Mouse (Mus musculus): Measurements from ENCODE around the gene Irs1. TPM values are rescaled to one million over a fixed set of nuclear protein-coding genes. Genes with fewer than 3 reads are reported as not detected.

The Irs1 gene
- 9.6 and 11.1 TPM in 2 replicates for polyA plus RNA-seq (2012; rRNA removed)

DNA sequence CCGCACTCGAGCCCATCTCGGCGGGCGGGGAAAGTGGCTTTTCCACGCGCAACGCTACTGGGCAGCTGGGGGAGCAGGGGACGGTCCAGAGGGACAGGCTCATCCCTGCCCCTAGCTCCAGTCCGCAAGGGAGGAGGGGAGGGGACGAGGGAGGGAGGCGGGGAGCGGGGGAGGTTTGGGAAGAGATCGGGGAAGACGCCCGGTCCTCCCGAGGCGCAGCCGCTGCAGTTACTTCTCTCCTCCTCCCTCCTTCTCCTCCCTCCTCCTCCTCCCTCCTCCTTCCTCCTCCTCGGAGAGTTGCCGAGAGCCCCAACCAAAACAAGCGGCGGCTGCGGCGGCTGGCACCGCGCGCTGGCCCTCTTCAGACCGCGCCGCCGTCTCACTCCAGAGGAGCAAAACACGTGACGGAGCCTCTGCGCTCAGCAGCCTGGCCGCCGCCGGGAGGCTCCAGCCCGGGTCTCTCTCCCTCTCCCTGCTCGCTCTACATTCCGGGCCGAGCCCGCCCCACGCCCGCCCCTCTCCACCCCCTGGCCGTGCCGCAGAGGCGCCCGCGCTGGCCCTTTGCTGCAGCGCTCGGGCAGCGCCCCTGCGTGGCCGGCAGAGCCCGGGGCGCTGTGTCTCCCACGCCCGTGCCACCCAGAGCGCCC is at the start of gene Irs1:
Irs1 (minus strand) TSS at position 266 of the 647 bp plus-strand sequence.
- Histone ChIP-seq H3K4me1 (ENCODE audit: control insufficient read depth, insufficient read depth, low read length) (peaks cover 20% of the 10 kb centered on the region), H3K4me3 (replicated peaks; ENCODE audit: extremely low read depth, low read depth, low read length) (peak within 1 kb of the TSS; percentile 91)
- DNase-seq: peak; percentile 86
- TF ChIP-seq CTCF (IDR thresholded peaks at IDR 0.05; ENCODE audit: insufficient read depth, low read length) (no peak), POLR2A (IDR thresholded peaks at IDR 0.05; ENCODE audit: borderline replicate concordance, extremely low read depth, low read depth, low read length) (peak; percentile 60; the same call in 1 of the 2 replicates)
- under 1% methylated on average over 49 of the region's 60 CpGs for WGBS

DNA sequence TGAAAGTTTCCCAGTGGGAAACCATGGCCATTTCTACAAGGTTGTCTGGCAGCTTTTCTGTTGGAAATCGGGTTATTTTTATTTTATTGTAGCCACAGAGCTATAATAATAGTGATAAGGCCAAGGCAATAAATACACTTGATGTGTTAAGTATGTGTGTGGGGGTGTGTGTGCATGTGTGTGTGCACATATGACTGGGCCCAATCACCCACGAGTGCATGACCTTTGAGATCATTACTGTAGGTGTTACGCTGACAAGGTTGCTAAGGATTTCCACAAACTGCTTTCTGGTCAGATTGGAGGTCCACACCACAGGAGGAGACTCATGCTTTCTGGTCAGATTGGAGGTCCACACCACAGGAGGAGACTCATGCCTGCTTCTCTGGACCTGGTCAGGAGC is 43.3 kb upstream of the Irs1 start:
- no peaks in the 10 kb centered on the region; the same call in 1 of the 2 replicates for H3K4me1 ChIP-seq (ENCODE audit: control insufficient read depth, insufficient read depth, low read length)
- 87% methylated on average over 3 of the region's 3 CpGs for WGBS
- DNase-seq: no peak
- no peak overlapping the region for H3K4me3 ChIP-seq (replicated peaks; ENCODE audit: extremely low read depth, low read depth, low read length)
- TF ChIP-seq CTCF (IDR thresholded peaks at IDR 0.05; ENCODE audit: insufficient read depth, low read length) (no peak), POLR2A (IDR thresholded peaks at IDR 0.05; ENCODE audit: borderline replicate concordance, extremely low read depth, low read depth, low read length) (no peak)

DNA sequence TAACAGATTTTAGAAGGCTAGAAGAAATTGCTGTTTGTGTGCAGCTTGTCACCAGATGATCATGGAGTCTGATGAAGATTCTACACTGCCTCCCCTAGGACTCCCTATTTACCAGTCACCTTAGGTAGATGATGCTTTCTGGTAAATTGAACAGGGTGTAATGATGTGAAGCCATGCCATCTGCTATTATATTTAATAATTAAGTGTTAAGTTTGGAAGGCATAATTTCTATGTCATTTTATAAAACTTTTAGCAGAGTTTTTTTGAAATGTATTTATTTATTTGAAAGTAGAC is 38.7 kb upstream of the Irs1 start:
- no peaks in the 10 kb centered on the region; the same call in 1 of the 2 replicates for H3K4me1 ChIP-seq (ENCODE audit: control insufficient read depth, insufficient read depth, low read length)
- TF ChIP-seq POLR2A (IDR thresholded peaks at IDR 0.05; ENCODE audit: borderline replicate concordance, extremely low read depth, low read depth, low read length): no peak
- TF ChIP-seq CTCF (IDR thresholded peaks at IDR 0.05; ENCODE audit: insufficient read depth, low read length): no peak
- DNase-seq: no peak
- H3K4me3 ChIP-seq (replicated peaks; ENCODE audit: extremely low read depth, low read depth, low read length): no peak overlapping the region

DNA sequence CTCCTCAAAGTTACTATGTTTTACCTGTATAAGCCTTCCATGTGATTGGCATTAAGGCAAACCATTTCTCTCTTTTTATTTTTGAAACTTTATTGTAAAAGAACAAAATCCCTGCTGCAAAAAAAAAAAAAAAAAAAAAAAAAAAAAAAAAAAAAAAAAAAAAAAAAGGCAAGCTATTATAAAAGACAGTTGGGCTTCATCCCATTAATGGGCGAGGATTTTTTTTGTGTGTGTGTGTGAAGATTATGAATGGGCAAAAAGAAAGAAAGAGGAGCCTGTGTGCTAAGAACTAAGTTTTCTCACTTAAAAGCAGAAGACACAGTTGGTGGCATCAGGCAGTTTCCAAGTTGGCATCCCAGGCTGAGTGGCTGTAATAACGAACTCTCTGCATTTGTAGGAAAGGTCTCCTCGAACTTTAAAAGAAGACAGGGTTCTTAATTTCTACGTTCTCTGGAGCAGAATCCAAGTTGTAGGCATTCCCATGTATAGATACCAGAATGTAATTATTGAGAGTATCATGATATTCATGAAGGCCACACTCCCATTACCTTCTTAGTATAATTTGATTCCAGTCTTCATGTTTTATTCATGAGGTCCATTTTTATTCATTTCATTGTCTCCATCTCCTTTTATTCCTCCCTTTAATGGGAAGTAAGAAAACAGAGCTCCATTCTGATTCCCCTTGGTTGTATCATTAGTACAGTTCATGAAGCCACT is 38.2 kb upstream of the Irs1 start:
- Histone ChIP-seq H3K4me3 (replicated peaks; ENCODE audit: extremely low read depth, low read depth, low read length) (no peak overlapping the region), H3K4me1 (ENCODE audit: control insufficient read depth, insufficient read depth, low read length) (no peaks in the 10 kb centered on the region; the same call in 1 of the 2 replicates)
- TF ChIP-seq POLR2A (IDR thresholded peaks at IDR 0.05; ENCODE audit: borderline replicate concordance, extremely low read depth, low read depth, low read length): no peak
- TF ChIP-seq CTCF (IDR thresholded peaks at IDR 0.05; ENCODE audit: insufficient read depth, low read length): no peak
- WGBS: 86% methylated on average over 4 of the region's 4 CpGs
- DNase-seq: no peak

DNA sequence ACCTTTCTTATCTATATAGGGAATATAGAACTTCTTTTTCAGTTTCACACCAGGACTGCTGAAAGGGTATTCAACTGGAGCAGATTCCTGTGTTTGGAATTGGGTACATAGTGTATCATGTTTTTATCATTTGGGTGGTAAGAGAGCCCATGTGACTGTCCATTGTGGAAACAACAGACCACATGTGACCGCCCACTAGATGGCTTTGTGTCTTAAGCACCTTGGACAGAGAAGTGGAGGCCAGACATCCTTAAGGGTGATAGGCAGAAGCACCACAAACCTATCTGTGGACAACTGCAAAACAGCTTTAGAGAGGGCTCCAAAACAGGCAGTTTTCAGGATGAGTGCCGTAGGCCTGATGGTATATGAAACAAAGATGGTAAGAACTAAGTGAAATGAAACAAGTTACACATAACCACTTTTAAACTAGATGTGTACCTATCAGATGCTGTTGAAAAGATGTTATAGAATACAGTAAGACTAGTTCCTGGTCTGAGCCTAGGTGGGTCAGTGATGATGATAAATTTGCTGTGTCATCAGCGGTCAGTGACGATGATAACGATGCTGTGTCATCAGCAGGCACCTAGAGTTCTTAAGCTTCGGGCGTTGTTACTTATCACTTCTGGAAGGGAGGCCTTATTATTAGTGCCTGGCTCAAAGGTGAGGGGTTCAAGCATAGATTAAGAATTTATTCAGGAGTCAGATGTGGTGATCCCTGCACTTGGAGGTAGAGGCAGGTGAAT is 37.0 kb upstream of the Irs1 start:
- no peaks in the 10 kb centered on the region; the same call in 1 of the 2 replicates for H3K4me1 ChIP-seq (ENCODE audit: control insufficient read depth, insufficient read depth, low read length)
- DNase-seq: no peak
- no peak overlapping the region for H3K4me3 ChIP-seq (replicated peaks; ENCODE audit: extremely low read depth, low read depth, low read length)
- no peak for TF ChIP-seq CTCF (IDR thresholded peaks at IDR 0.05; ENCODE audit: insufficient read depth, low read length)
- WGBS: 95% methylated on average over 7 of the region's 7 CpGs

DNA sequence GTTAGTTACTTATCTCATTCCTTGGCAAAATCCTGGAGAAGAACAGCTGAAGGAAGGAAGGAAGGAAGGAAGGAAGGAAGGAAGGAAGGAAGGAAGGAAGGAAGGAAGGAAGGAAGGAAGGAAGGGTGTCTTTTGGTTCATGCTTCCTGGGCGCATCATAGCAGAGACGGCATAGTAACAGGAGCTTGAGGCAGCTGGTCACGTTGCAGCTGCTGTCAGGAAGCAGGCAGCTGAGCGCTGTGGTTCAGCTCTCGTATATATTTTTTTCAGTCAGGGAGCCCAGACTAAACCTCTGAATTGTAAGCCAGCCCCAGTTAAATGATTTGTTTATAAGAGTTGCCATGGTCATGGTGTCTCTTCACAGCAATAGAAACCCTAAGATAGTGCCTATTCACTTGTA is 34.9 kb upstream of the Irs1 start:
- H3K4me1 ChIP-seq (ENCODE audit: control insufficient read depth, insufficient read depth, low read length): no peaks in the 10 kb centered on the region; the same call in 1 of the 2 replicates
- TF ChIP-seq CTCF (IDR thresholded peaks at IDR 0.05; ENCODE audit: insufficient read depth, low read length): no peak
- no peak for TF ChIP-seq POLR2A (IDR thresholded peaks at IDR 0.05; ENCODE audit: borderline replicate concordance, extremely low read depth, low read depth, low read length)
- DNase-seq: no peak
- WGBS: 81% methylated on average over 5 of the region's 5 CpGs
- H3K4me3 ChIP-seq (replicated peaks; ENCODE audit: extremely low read depth, low read depth, low read length): no peak overlapping the region

DNA sequence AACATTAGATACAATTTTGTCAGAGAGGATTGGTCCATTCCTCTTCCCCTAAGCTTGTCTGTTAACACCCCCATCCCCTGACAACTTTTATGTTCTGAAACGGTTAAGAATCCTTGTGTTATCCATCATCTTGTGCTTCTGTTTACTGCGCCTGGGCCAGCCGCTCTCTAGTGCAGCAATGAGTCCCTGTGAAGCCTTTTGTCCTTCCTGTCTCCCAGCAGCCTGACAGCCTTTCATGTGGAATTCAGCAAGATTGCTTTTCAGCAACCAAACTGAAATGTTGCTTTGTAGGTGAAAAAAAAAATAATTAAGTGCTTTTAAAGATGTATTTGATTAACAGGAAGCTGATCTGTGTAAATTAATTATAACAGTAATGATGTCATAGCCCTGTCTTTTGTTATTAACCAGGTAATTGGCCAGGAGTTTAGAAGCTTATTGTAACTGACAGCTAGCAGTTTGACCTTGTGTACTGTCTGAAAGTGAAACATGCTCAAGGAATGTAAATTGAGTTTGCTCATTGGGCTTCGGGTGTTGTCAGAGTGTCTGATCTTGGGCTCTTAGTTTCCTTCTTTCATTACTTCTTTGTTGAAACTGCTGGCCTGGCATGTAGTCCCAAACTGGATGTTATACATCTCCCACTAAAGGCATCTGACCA is 33.0 kb upstream of the Irs1 start:
- WGBS: 26% methylated on average over 4 of the region's 4 CpGs
- DNase-seq: no peak
- Histone ChIP-seq H3K4me1 (ENCODE audit: control insufficient read depth, insufficient read depth, low read length) (no peaks in the 10 kb centered on the region), H3K4me3 (replicated peaks; ENCODE audit: extremely low read depth, low read depth, low read length) (no peak overlapping the region)
- TF ChIP-seq CTCF (IDR thresholded peaks at IDR 0.05; ENCODE audit: insufficient read depth, low read length) (no peak), POLR2A (IDR thresholded peaks at IDR 0.05; ENCODE audit: borderline replicate concordance, extremely low read depth, low read depth, low read length) (no peak)

DNA sequence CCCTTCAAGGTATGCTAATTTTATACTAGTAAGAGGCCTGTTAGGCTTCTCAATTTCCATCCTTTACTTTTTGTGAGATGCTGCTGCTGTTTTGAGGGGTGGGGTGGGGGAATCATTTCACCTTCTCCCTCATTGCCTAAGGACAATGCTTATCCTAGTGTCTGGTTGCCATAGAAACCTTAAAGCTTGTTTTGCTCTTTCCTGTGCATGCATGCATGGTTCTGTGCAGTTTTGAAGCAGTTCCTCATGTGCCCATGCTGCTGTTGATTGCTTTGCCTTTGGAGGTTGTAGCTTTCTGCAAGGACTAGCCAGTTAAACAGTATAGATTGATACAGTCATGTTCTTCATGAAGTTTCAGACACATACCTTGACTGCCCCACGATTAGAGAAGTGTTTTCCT is 30.2 kb upstream of the Irs1 start:
- DNase-seq: no peak
- TF ChIP-seq POLR2A (IDR thresholded peaks at IDR 0.05; ENCODE audit: borderline replicate concordance, extremely low read depth, low read depth, low read length): no peak
- no peak for TF ChIP-seq CTCF (IDR thresholded peaks at IDR 0.05; ENCODE audit: insufficient read depth, low read length)
- H3K4me3 ChIP-seq (replicated peaks; ENCODE audit: extremely low read depth, low read depth, low read length): no peak overlapping the region
- peaks cover 3% of the 10 kb centered on the region for H3K4me1 ChIP-seq (ENCODE audit: control insufficient read depth, insufficient read depth, low read length)
- 82% methylated on average over 1 of the region's 1 CpGs for WGBS

DNA sequence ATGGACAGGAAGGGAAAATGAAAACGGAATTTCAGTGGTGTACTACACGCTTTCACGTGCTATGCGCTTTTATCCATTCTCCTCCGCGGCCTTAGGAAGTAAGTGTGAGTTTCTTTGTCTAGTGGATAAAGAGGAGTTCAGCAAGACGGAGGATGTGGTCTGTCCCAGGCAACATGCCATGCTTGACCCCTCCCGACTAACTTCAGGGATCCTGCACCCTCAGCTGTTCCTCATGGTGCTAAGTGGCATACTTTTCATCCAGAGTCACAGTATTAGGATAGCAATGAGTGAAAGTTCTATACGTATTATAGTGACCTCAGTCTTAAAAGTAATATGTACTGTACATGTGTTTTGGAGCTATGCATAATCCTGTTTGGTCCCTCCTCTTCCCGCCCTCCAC is 29.6 kb upstream of the Irs1 start:
- TF ChIP-seq CTCF (IDR thresholded peaks at IDR 0.05; ENCODE audit: insufficient read depth, low read length): no peak
- no peak for TF ChIP-seq POLR2A (IDR thresholded peaks at IDR 0.05; ENCODE audit: borderline replicate concordance, extremely low read depth, low read depth, low read length)
- peaks cover 3% of the 10 kb centered on the region for H3K4me1 ChIP-seq (ENCODE audit: control insufficient read depth, insufficient read depth, low read length)
- 89% methylated on average over 10 of the region's 10 CpGs for WGBS

More for the DNA sequence above, 29.6 kb upstream of the Irs1 start:
- no peak overlapping the region for H3K4me3 ChIP-seq (replicated peaks; ENCODE audit: extremely low read depth, low read depth, low read length)
- DNase-seq: no peak
